Mouse (Mus musculus): ENCODE data around the gene Ankrd11. TPM values are rescaled to one million over a fixed set of nuclear protein-coding genes. Genes with fewer than 3 reads are reported as not detected.
A peak's percentile ranks its signal among the peaks of the same experiment; 100 is the strongest.

Gene Ankrd11
- polyA plus RNA-seq, 1 experiment from 2014 or later = 84.6 TPM

GRCm38 (mm10) chr8:122897200-122897599 is 144.9 kb downstream of the Ankrd11 start:
- peaks cover 29% of the 10 kb centered on the region for H3K36me3 ChIP-seq (ENCODE audit: control insufficient read depth, insufficient read depth, low read length)
- H3K4me2 ChIP-seq (ENCODE audit: low read depth, severe bottlenecking) = no peak overlapping the region
- H3K9me3 ChIP-seq (ENCODE audit: control insufficient read depth, low read length) = no peaks in the 10 kb centered on the region
- H3K9ac ChIP-seq (ENCODE audit: low read length) = no peak overlapping the region
- DNase-seq (ENCODE audit: low spot score) (no peak), ATAC-seq (ENCODE audit: insufficient number of reproducible peaks, low FRiP score, low TSS enrichment, low read depth) (no peak)
- no peak overlapping the region for H3K27ac ChIP-seq (replicated peaks; ENCODE audit: low read depth, low read length)
- H3K27me3 ChIP-seq (ENCODE audit: control insufficient read depth, insufficient read depth, low read length) = no peaks in the 10 kb centered on the region
- no peak overlapping the region for H3K4me3 ChIP-seq (ENCODE audit: low read depth, low read length)
- H3K4me1 ChIP-seq (ENCODE audit: control insufficient read depth, insufficient read depth, low read length) = no peaks in the 10 kb centered on the region
- WGBS = 94% methylated on average over 8 of the region's 8 CpGs

GRCm38 (mm10) chr8:122896317-122896716 is 145.8 kb downstream of the Ankrd11 start:
- Histone ChIP-seq H3K4me1 (ENCODE audit: control insufficient read depth, insufficient read depth, low read length) (no peaks in the 10 kb centered on the region), H3K9ac (ENCODE audit: low read length) (no peak overlapping the region), H3K4me3 (ENCODE audit: low read depth, low read length) (no peak overlapping the region), H3K36me3 (ENCODE audit: control insufficient read depth, insufficient read depth, low read length) (peaks cover 35% of the 10 kb centered on the region), H3K9me3 (ENCODE audit: control insufficient read depth, low read length) (no peaks in the 10 kb centered on the region), H3K27me3 (ENCODE audit: control insufficient read depth, insufficient read depth, low read length) (no peaks in the 10 kb centered on the region), H3K4me2 (ENCODE audit: low read depth, severe bottlenecking) (no peak overlapping the region), H3K27ac (replicated peaks; ENCODE audit: low read depth, low read length) (no peak overlapping the region)
- no peak for DNase-seq (ENCODE audit: low spot score)
- 94% methylated on average over 11 of the region's 11 CpGs for WGBS
- ATAC-seq (ENCODE audit: insufficient number of reproducible peaks, low FRiP score, low TSS enrichment, low read depth) = no peak

GRCm38 (mm10) chr8:122893451-122893850 is 148.6 kb downstream of the Ankrd11 start:
- DNase-seq (ENCODE audit: low spot score) (no peak), ATAC-seq (ENCODE audit: insufficient number of reproducible peaks, low FRiP score, low TSS enrichment, low read depth) (no peak)
- Histone ChIP-seq H3K4me1 (ENCODE audit: control insufficient read depth, insufficient read depth, low read length) (no peaks in the 10 kb centered on the region), H3K9ac (ENCODE audit: low read length) (no peak overlapping the region), H3K4me2 (ENCODE audit: low read depth, severe bottlenecking) (no peak overlapping the region), H3K36me3 (ENCODE audit: control insufficient read depth, insufficient read depth, low read length) (peaks cover 44% of the 10 kb centered on the region), H3K9me3 (ENCODE audit: control insufficient read depth, low read length) (no peaks in the 10 kb centered on the region), H3K4me3 (ENCODE audit: low read depth, low read length) (no peak overlapping the region), H3K27me3 (ENCODE audit: control insufficient read depth, insufficient read depth, low read length) (no peaks in the 10 kb centered on the region), H3K27ac (replicated peaks; ENCODE audit: low read depth, low read length) (no peak overlapping the region)
- WGBS = 92% methylated on average over 12 of the region's 12 CpGs

- no peak for DNase-seq (ENCODE audit: low spot score)
- Histone ChIP-seq H3K4me1 (ENCODE audit: control insufficient read depth, insufficient read depth, low read length) (no peaks in the 10 kb centered on the region), H3K4me2 (ENCODE audit: low read depth, severe bottlenecking) (no peak overlapping the region), H3K9me3 (ENCODE audit: control insufficient read depth, low read length) (no peaks in the 10 kb centered on the region), H3K4me3 (ENCODE audit: low read depth, low read length) (no peak overlapping the region), H3K36me3 (ENCODE audit: control insufficient read depth, insufficient read depth, low read length) (peaks cover 53% of the 10 kb centered on the region), H3K27ac (replicated peaks; ENCODE audit: low read depth, low read length) (no peak overlapping the region), H3K9ac (ENCODE audit: low read length) (no peak overlapping the region), H3K27me3 (ENCODE audit: control insufficient read depth, insufficient read depth, low read length) (no peaks in the 10 kb centered on the region)
- WGBS = 88% methylated on average over 12 of the region's 12 CpGs
- ATAC-seq (ENCODE audit: insufficient number of reproducible peaks, low FRiP score, low TSS enrichment, low read depth) = no peak
Measured at GRCm38 (mm10) chr8:122891440-122891839, 150.6 kb downstream of the Ankrd11 start.

- no peak overlapping the region for H3K4me2 ChIP-seq (ENCODE audit: low read depth, severe bottlenecking)
- H3K4me1 ChIP-seq (ENCODE audit: control insufficient read depth, insufficient read depth, low read length) = no peaks in the 10 kb centered on the region
- no peaks in the 10 kb centered on the region for H3K27me3 ChIP-seq (ENCODE audit: control insufficient read depth, insufficient read depth, low read length)
- peaks cover 36% of the 10 kb centered on the region for H3K36me3 ChIP-seq (ENCODE audit: control insufficient read depth, insufficient read depth, low read length)
- DNase-seq (ENCODE audit: low spot score) (no peak), ATAC-seq (ENCODE audit: insufficient number of reproducible peaks, low FRiP score, low TSS enrichment, low read depth) (no peak)
- no peak overlapping the region for H3K4me3 ChIP-seq (ENCODE audit: low read depth, low read length)
- 92% methylated on average over 10 of the region's 10 CpGs for WGBS
- H3K27ac ChIP-seq (replicated peaks; ENCODE audit: low read depth, low read length) = no peak overlapping the region
- H3K9me3 ChIP-seq (ENCODE audit: control insufficient read depth, low read length) = no peaks in the 10 kb centered on the region
- H3K9ac ChIP-seq (ENCODE audit: low read length) = no peak overlapping the region
Measured at GRCm38 (mm10) chr8:122883671-122884070, 158.4 kb downstream of the Ankrd11 start.

GRCm38 (mm10) chr8:122880302-122880701 is 161.8 kb downstream of the Ankrd11 start:
- no peak overlapping the region for H3K4me3 ChIP-seq (ENCODE audit: low read depth, low read length)
- H3K27ac ChIP-seq (replicated peaks; ENCODE audit: low read depth, low read length) = no peak overlapping the region
- ATAC-seq (ENCODE audit: insufficient number of reproducible peaks, low FRiP score, low TSS enrichment, low read depth) (no peak), DNase-seq (ENCODE audit: low spot score) (no peak)
- peaks cover 5% of the 10 kb centered on the region for H3K4me1 ChIP-seq (ENCODE audit: control insufficient read depth, insufficient read depth, low read length)
- H3K9me3 ChIP-seq (ENCODE audit: control insufficient read depth, low read length) = no peaks in the 10 kb centered on the region
- no peaks in the 10 kb centered on the region for H3K27me3 ChIP-seq (ENCODE audit: control insufficient read depth, insufficient read depth, low read length)
- 44% methylated on average over 3 of the region's 3 CpGs for WGBS
- no peak overlapping the region for H3K4me2 ChIP-seq (ENCODE audit: low read depth, severe bottlenecking)
- H3K36me3 ChIP-seq (ENCODE audit: control insufficient read depth, insufficient read depth, low read length) = peaks cover 12% of the 10 kb centered on the region; the same call in 1 of the 2 replicates
- no peak overlapping the region for H3K9ac ChIP-seq (ENCODE audit: low read length)

- no peak overlapping the region for H3K27ac ChIP-seq (replicated peaks; ENCODE audit: low read depth, low read length)
- no peak overlapping the region for H3K4me3 ChIP-seq (ENCODE audit: low read depth, low read length)
- H3K9ac ChIP-seq (ENCODE audit: low read length) = no peak overlapping the region
- H3K4me1 ChIP-seq (ENCODE audit: control insufficient read depth, insufficient read depth, low read length) = peaks cover 9% of the 10 kb centered on the region
- H3K9me3 ChIP-seq (ENCODE audit: control insufficient read depth, low read length) = no peaks in the 10 kb centered on the region
- H3K27me3 ChIP-seq (ENCODE audit: control insufficient read depth, insufficient read depth, low read length) = no peaks in the 10 kb centered on the region
- 82% methylated on average over 3 of the region's 3 CpGs for WGBS
- ATAC-seq (ENCODE audit: insufficient number of reproducible peaks, low FRiP score, low TSS enrichment, low read depth) (no peak), DNase-seq (ENCODE audit: low spot score) (no peak)
- peaks cover 5% of the 10 kb centered on the region; the same call in 1 of the 2 replicates for H3K36me3 ChIP-seq (ENCODE audit: control insufficient read depth, insufficient read depth, low read length)
- no peak overlapping the region for H3K4me2 ChIP-seq (ENCODE audit: low read depth, severe bottlenecking)
Measured at GRCm38 (mm10) chr8:122878231-122878630, 163.8 kb downstream of the Ankrd11 start.

GRCm38 (mm10) chr8:122875186-122875585 is 166.9 kb downstream of the Ankrd11 start:
- H3K36me3 ChIP-seq (ENCODE audit: control insufficient read depth, insufficient read depth, low read length) = no peaks in the 10 kb centered on the region

GRCm38 (mm10) chr8:122873171-122873570 is 168.9 kb downstream of the Ankrd11 start:
- H3K27ac ChIP-seq (replicated peaks; ENCODE audit: low read depth, low read length) = no peak overlapping the region
- H3K9me3 ChIP-seq (ENCODE audit: control insufficient read depth, low read length) = no peaks in the 10 kb centered on the region
- no peak for DNase-seq (ENCODE audit: low spot score)
- H3K4me3 ChIP-seq (ENCODE audit: low read depth, low read length) = no peak overlapping the region
- no peaks in the 10 kb centered on the region for H3K27me3 ChIP-seq (ENCODE audit: control insufficient read depth, insufficient read depth, low read length)
- H3K9ac ChIP-seq (ENCODE audit: low read length) = no peak overlapping the region
- no peak overlapping the region for H3K4me2 ChIP-seq (ENCODE audit: low read depth, severe bottlenecking)
- WGBS = 29% methylated on average over 6 of the region's 6 CpGs
- ATAC-seq (ENCODE audit: insufficient number of reproducible peaks, low FRiP score, low TSS enrichment, low read depth) = no peak
- no peaks in the 10 kb centered on the region for H3K36me3 ChIP-seq (ENCODE audit: control insufficient read depth, insufficient read depth, low read length)
- peaks cover 16% of the 10 kb centered on the region for H3K4me1 ChIP-seq (ENCODE audit: control insufficient read depth, insufficient read depth, low read length)

More at GRCm38 (mm10) chr8:122875186-122875585, 166.9 kb downstream of the Ankrd11 start:
- peak; percentile 47 for DNase-seq (ENCODE audit: low spot score)
- H3K27ac ChIP-seq (replicated peaks; ENCODE audit: low read depth, low read length) = no peak overlapping the region
- peaks cover 14% of the 10 kb centered on the region for H3K4me1 ChIP-seq (ENCODE audit: control insufficient read depth, insufficient read depth, low read length)
- H3K4me2 ChIP-seq (ENCODE audit: low read depth, severe bottlenecking) = no peak overlapping the region
- H3K4me3 ChIP-seq (ENCODE audit: low read depth, low read length) = no peak overlapping the region
- no peaks in the 10 kb centered on the region for H3K9me3 ChIP-seq (ENCODE audit: control insufficient read depth, low read length)
- WGBS = 39% methylated on average over 5 of the region's 5 CpGs
- no peaks in the 10 kb centered on the region for H3K27me3 ChIP-seq (ENCODE audit: control insufficient read depth, insufficient read depth, low read length)
- no peak overlapping the region; the same call in 1 of the 2 replicates for H3K9ac ChIP-seq (ENCODE audit: low read length)
- ATAC-seq (ENCODE audit: insufficient number of reproducible peaks, low FRiP score, low TSS enrichment, low read depth) = 0 out of 2 replicates have a peak, but pooled peaks have one; percentile 31

All from limb, embryonic 11.5 days (tissue).